8 mouse cellular contexts compared by ENCODE assay signal in genomic region chr8:78436071-78436651, GRCm38 (mm10). TPM values are rescaled to one million over a fixed set of nuclear protein-coding genes. Genes with fewer than 3 reads are reported as not detected.
DNase-seq lines count a peak whose midpoint lies in the region; ATAC-seq and TF ChIP-seq lines count a peak whose summit lies in the region.

TSS of gene Pou4f2 (minus strand) at chr8:78436645.

- peaks cover 53% of the 10 kb centered on the region for H3K4me1 ChIP-seq in E14TG2a.4 (replicated peaks; ENCODE audit: low read depth, low read length)
- peaks cover 8% of the 10 kb centered on the region; the same call in 1 of the 2 replicates for H3K4me1 ChIP-seq in hindbrain, embryonic 11.5 days (replicated peaks; ENCODE audit: control insufficient read depth, insufficient read depth, low read length)
- H3K4me1 ChIP-seq in stomach, postnatal 0 days (replicated peaks; ENCODE audit: control insufficient read depth, insufficient read depth), result no peaks in the 10 kb centered on the region

- under 1% methylated on average over 51 of the region's 54 CpGs for WGBS in hindbrain, embryonic 11.5 days
- WGBS in stomach, postnatal 0 days, result under 1% methylated on average over 50 of the region's 54 CpGs

- TF ChIP-seq EP300 in stomach, postnatal 0 days (optimal IDR thresholded peaks at IDR 0.05), result no peak

- no peaks in the 10 kb centered on the region for H3K9me3 ChIP-seq in E14TG2a.4 (ENCODE audit: low read length)
- H3K9me3 ChIP-seq in hindbrain, embryonic 11.5 days (ENCODE audit: control insufficient read depth, low read length), result no peaks in the 10 kb centered on the region
- H3K9me3 ChIP-seq in stomach, postnatal 0 days (ENCODE audit: control insufficient read depth, low read length), result no peaks in the 10 kb centered on the region

- H3K9ac ChIP-seq in hindbrain, embryonic 11.5 days (ENCODE audit: low read depth, low read length), result peak within 1 kb of the TSS; percentile 54
- H3K9ac ChIP-seq in stomach, postnatal 0 days (ENCODE audit: low read length), result no peak within 1 kb of the TSS

- intact Hi-C loops in gastrocnemius, adult 2 months (cut with DNase I), result no loop called here

- peaks cover 65% of the 10 kb centered on the region for H3K27me3 ChIP-seq in E14TG2a.4 (ENCODE audit: insufficient read depth, low read length)
- H3K27me3 ChIP-seq in hindbrain, embryonic 11.5 days (ENCODE audit: control insufficient read depth, insufficient read depth, low read length), result peaks cover 82% of the 10 kb centered on the region
- H3K27me3 ChIP-seq in stomach, postnatal 0 days (ENCODE audit: control insufficient read depth, insufficient read depth, low read length), result peaks cover 7% of the 10 kb centered on the region; the same call in 1 of the 2 replicates

- DNase-seq in gastrocnemius, adult 2 months, result no peak
- no peak for DNase-seq in gastrocnemius, postnatal 25 days
- peak; percentile 63 for DNase-seq in embryo, embryonic 10 days (ENCODE audit: low spot score)
- DNase-seq in hindbrain, embryonic 11.5 days (ENCODE audit: low spot score), result peak; percentile 75
- DNase-seq in stomach, postnatal 0 days (ENCODE audit: low spot score), result no peak
- DNase-seq in thymus, postnatal 10 days (ENCODE audit: low spot score in 2 of 2), result no peak

- no peaks in the 10 kb centered on the region for H3K36me3 ChIP-seq in E14TG2a.4 (ENCODE audit: insufficient read depth, low read length)
- no peaks in the 10 kb centered on the region for H3K36me3 ChIP-seq in hindbrain, embryonic 11.5 days (ENCODE audit: control insufficient read depth, insufficient read depth, low read length)
- no peaks in the 10 kb centered on the region for H3K36me3 ChIP-seq in stomach, postnatal 0 days (ENCODE audit: control insufficient read depth, insufficient read depth, low read length)

- no peak within 1 kb of the TSS for H3K27ac ChIP-seq in gastrocnemius, adult 2 months
- H3K27ac ChIP-seq in hindbrain, embryonic 11.5 days (ENCODE audit: low read depth, low read length), result peak within 1 kb of the TSS; percentile 60
- H3K27ac ChIP-seq in stomach, postnatal 0 days (replicated peaks), result no peak within 1 kb of the TSS

- no peak for TF ChIP-seq CTCF in gastrocnemius, adult 2 months (IDR thresholded peaks at IDR 0.05)
- no peak for TF ChIP-seq CTCF in E14TG2a.4 (conservative IDR thresholded peaks at IDR 0.05; ENCODE audit: low read length)
- TF ChIP-seq CTCF in stomach, postnatal 0 days (IDR thresholded peaks at IDR 0.05; ENCODE audit: low read depth), result no peak

- H3K4me2 ChIP-seq in hindbrain, embryonic 11.5 days (replicated peaks; ENCODE audit: low read depth, low read length), result peak within 1 kb of the TSS; percentile 76
- H3K4me2 ChIP-seq in stomach, postnatal 0 days (replicated peaks; ENCODE audit: low read depth), result peak within 1 kb of the TSS; percentile 45

- H3K4me3 ChIP-seq in gastrocnemius, adult 2 months, result peak within 1 kb of the TSS; percentile 44
- peak within 1 kb of the TSS; percentile 79 for H3K4me3 ChIP-seq in E14TG2a.4 (replicated peaks; ENCODE audit: low read length)
- H3K4me3 ChIP-seq in hindbrain, embryonic 11.5 days (ENCODE audit: low read depth, low read length), result peak within 1 kb of the TSS; percentile 42
- H3K4me3 ChIP-seq in stomach, postnatal 0 days (ENCODE audit: low read depth, low read length), result peak within 1 kb of the TSS; percentile 33

- peak; percentile 73 for ATAC-seq in hindbrain, embryonic 11.5 days (ENCODE audit: low FRiP score)
- peak; percentile 36; the same call in 1 of the 2 replicates for ATAC-seq in megakaryocyte progenitor cell, adult 5-6 weeks (replicated peaks; ENCODE audit: poor library complexity)
- 0 out of 2 replicates have a peak, but pooled peaks have one; percentile 26 for ATAC-seq in stomach, postnatal 0 days (ENCODE audit: low FRiP score, low TSS enrichment)

RNA-seq across cellular contexts. Expression of gene Pou4f2, which starts in this region (rescaled TPM):
- total RNA-seq in gastrocnemius, adult 2 months (2021), result not detected
- not detected for total RNA-seq in gastrocnemius, postnatal 25 days (2021)
- polyA plus RNA-seq in hindbrain, embryonic 11.5 days (2014; fragmentation: Nextera tagmentation; extraction: Ambion mirVana), result 2.6 and 3.7 TPM in 2 replicates
- not detected in 2 replicates for total RNA-seq in megakaryocyte progenitor cell, adult 5-6 weeks (2015)
- total RNA-seq in megakaryocyte progenitor cell, adult 5-6 weeks (2017), result not detected in 2 replicates
- not detected in 2 replicates for polyA plus RNA-seq in stomach, postnatal 0 days (2015; fragmentation: Nextera tagmentation; extraction: Ambion mirVana)

Comparison
In these comparisons a context has a peak if more than half of its experiments do, and no peak if none do; other contexts are left out.
1. Peak in ATAC-seq in megakaryocyte progenitor cell, adult 5-6 weeks; RNA of the gene not detected or under 1 TPM.
2. Peak in ATAC-seq, H3K4me3 ChIP-seq and H3K4me2 ChIP-seq in stomach, postnatal 0 days; RNA of the gene not detected or under 1 TPM.
3. DNase-seq: peak in embryo, embryonic 10 days (single experiment) and hindbrain, embryonic 11.5 days (single experiment); none in gastrocnemius, adult 2 months (single experiment), gastrocnemius, postnatal 25 days (single experiment), stomach, postnatal 0 days (single experiment) and thymus, postnatal 10 days (0 of 2).
4. Peak in every context shown above with its lines, with median percentiles within 50 percentile points of each other: H3K4me3 ChIP-seq and ATAC-seq.